Mouse (Mus musculus): ENCODE measurements around the gene Spag6. TPM values are rescaled to one million over a fixed set of nuclear protein-coding genes. Genes with fewer than 3 reads are reported as not detected.

The Spag6 gene
- polyA plus RNA-seq, 1 experiment from 2014 or later: 0.18 TPM

DNA sequence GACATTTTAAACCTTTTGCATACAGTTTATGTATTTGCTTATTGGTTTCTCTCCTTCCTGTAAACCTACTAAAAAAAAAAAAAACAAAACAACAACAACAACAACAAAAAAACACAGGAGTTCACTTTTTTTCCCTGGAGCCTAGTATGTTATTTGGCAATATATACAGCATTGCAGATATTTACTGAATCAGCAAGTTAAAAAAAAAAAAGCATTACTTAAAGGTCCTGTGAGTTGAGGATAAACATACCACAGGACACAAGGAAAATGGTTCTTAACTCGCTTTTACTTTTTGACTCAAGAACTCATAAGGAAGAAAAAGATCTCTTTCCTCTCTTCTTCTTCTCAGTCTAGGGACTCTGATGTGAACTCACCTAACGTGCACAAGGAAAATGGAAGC is 74.6 kb downstream of the Spag6 start:
- H3K4me1 ChIP-seq (ENCODE audit: control insufficient read depth, insufficient read depth, low read length): peaks cover 3% of the 10 kb centered on the region; the same call in 1 of the 2 replicates
- no peak for ATAC-seq
- no peak overlapping the region for H3K27ac ChIP-seq (ENCODE audit: low read depth, low read length)
- H3K9me3 ChIP-seq (replicated peaks; ENCODE audit: control insufficient read depth, low read length): no peaks in the 10 kb centered on the region
- H3K36me3 ChIP-seq (ENCODE audit: control insufficient read depth, insufficient read depth, low read length): no peaks in the 10 kb centered on the region
- no peak overlapping the region for H3K4me3 ChIP-seq (ENCODE audit: low read depth, low read length)
- 87% methylated on average over 2 of the region's 2 CpGs for WGBS
- no peak overlapping the region for H3K4me2 ChIP-seq (ENCODE audit: low read length)
- DNase-seq (ENCODE audit: low spot score): no peak
- no peaks in the 10 kb centered on the region for H3K27me3 ChIP-seq (replicated peaks; ENCODE audit: control insufficient read depth, insufficient read depth, low read length)
- no peak overlapping the region for H3K9ac ChIP-seq (ENCODE audit: low read length)

DNA sequence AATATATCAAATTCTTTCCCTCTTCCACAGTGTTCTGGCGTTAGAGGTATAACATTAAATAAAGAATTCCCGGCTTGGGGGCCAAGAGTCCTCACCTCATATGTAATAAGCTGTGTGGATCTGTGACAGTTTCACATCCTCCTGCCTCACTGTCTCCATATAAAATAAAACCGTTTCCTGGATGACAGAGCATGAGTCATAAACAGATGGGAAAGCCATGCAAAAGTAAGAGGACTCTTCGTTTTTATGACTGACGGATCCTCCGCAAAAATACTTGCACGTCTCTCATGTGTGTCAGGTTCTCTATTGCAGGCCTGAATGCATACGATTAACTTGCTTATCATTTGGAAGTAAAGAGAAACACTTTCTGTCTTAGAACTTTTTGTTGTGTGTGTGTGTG is 78.6 kb downstream of the Spag6 start:
- WGBS: 85% methylated on average over 8 of the region's 8 CpGs
- no peaks in the 10 kb centered on the region for H3K36me3 ChIP-seq (ENCODE audit: control insufficient read depth, insufficient read depth, low read length)
- H3K27ac ChIP-seq (ENCODE audit: low read depth, low read length): no peak overlapping the region
- no peak overlapping the region for H3K4me3 ChIP-seq (ENCODE audit: low read depth, low read length)
- no peaks in the 10 kb centered on the region for H3K4me1 ChIP-seq (ENCODE audit: control insufficient read depth, insufficient read depth, low read length)
- ATAC-seq: no peak
- no peaks in the 10 kb centered on the region for H3K27me3 ChIP-seq (replicated peaks; ENCODE audit: control insufficient read depth, insufficient read depth, low read length)
- no peaks in the 10 kb centered on the region for H3K9me3 ChIP-seq (replicated peaks; ENCODE audit: control insufficient read depth, low read length)
- no peak for DNase-seq (ENCODE audit: low spot score)
- no peak overlapping the region for H3K9ac ChIP-seq (ENCODE audit: low read length)
- H3K4me2 ChIP-seq (ENCODE audit: low read length): no peak overlapping the region

DNA sequence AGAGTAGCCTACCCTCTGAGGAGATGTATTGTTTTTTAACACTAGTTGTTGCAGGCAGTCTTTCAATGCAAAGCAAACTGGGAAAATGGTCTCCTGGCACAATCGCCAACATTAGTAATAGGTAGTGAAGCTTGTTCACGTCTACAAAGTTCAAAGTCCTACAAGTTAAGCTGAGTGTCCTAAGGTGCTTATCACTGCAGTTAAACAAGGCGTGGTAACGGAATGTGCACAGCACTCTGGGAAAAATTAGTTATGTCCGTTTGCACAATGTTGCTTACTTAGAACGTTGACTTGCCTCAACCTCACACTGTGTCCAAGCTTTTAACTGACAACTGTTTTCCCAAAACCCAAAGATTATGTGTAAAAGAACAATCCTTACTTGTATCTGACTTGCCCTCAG is 80.5 kb downstream of the Spag6 start:
- Histone ChIP-seq H3K9me3 (replicated peaks; ENCODE audit: control insufficient read depth, low read length) (no peaks in the 10 kb centered on the region), H3K27ac (ENCODE audit: low read depth, low read length) (no peak overlapping the region), H3K9ac (ENCODE audit: low read length) (no peak overlapping the region), H3K27me3 (replicated peaks; ENCODE audit: control insufficient read depth, insufficient read depth, low read length) (no peaks in the 10 kb centered on the region), H3K36me3 (ENCODE audit: control insufficient read depth, insufficient read depth, low read length) (no peaks in the 10 kb centered on the region), H3K4me3 (ENCODE audit: low read depth, low read length) (no peak overlapping the region), H3K4me1 (ENCODE audit: control insufficient read depth, insufficient read depth, low read length) (peaks cover 9% of the 10 kb centered on the region), H3K4me2 (ENCODE audit: low read length) (no peak overlapping the region)
- WGBS: 85% methylated on average over 6 of the region's 6 CpGs
- DNase-seq (ENCODE audit: low spot score) (no peak), ATAC-seq (no peak)

DNA sequence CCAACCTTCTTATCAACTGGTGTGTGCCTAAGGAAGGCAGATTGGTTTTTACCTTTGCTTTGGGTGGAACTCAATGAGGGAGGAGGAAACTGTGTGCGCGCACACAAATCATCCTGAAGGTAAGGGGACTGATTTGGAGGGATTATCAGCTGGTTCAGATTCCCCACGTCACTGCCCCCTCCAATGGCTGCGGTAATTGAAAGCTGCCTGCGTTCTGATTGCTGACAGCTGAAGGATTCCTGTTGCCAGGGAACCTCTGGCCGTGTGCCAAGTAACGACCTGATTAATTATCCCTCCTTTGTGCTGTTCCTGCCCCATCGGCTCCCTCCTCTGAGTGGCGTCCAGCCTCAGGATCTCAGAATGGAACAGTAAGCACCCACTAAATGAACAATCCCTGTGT is 84.4 kb downstream of the Spag6 start:
- WGBS: under 1% methylated on average over 9 of the region's 9 CpGs
- Histone ChIP-seq H3K36me3 (ENCODE audit: control insufficient read depth, insufficient read depth, low read length) (no peaks in the 10 kb centered on the region), H3K27ac (ENCODE audit: low read depth, low read length) (no peak overlapping the region), H3K4me1 (ENCODE audit: control insufficient read depth, insufficient read depth, low read length) (peaks cover 9% of the 10 kb centered on the region), H3K9me3 (replicated peaks; ENCODE audit: control insufficient read depth, low read length) (no peaks in the 10 kb centered on the region), H3K4me3 (ENCODE audit: low read depth, low read length) (no peak overlapping the region), H3K4me2 (ENCODE audit: low read length) (peak overlapping the region; percentile 24; the same call in 1 of the 2 replicates), H3K9ac (ENCODE audit: low read length) (no peak overlapping the region), H3K27me3 (replicated peaks; ENCODE audit: control insufficient read depth, insufficient read depth, low read length) (0 out of 2 replicates have a peak, but pooled peaks cover 5% of the 10 kb centered on the region)
- ATAC-seq (peak; percentile 91), DNase-seq (ENCODE audit: low spot score) (peak; percentile 94)

DNA sequence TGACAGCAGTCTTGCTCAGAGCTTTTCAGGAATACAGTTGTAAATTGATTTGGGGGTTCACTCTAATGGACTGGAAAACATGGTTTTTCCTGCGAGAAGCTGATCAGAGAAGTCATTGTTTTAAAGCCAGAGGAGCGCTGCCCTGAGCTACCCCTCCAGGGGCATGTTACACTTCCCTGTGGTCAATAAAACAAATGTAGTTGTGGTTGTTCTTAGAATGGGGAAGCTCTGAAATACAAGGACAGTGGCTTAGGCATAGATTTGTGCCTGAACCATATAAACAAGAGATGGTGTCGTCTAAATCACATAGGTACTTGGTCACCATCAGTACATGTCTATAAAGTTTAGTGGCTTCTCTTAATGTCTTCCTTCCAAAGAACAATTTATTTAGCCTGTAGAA is 86.0 kb downstream of the Spag6 start:
- no peaks in the 10 kb centered on the region for H3K9me3 ChIP-seq (replicated peaks; ENCODE audit: control insufficient read depth, low read length)
- DNase-seq (ENCODE audit: low spot score) (no peak), ATAC-seq (no peak)
- H3K27me3 ChIP-seq (replicated peaks; ENCODE audit: control insufficient read depth, insufficient read depth, low read length): 0 out of 2 replicates have a peak, but pooled peaks cover 5% of the 10 kb centered on the region
- WGBS: 68% methylated on average over 3 of the region's 3 CpGs
- peaks cover 9% of the 10 kb centered on the region for H3K4me1 ChIP-seq (ENCODE audit: control insufficient read depth, insufficient read depth, low read length)
- H3K9ac ChIP-seq (ENCODE audit: low read length): no peak overlapping the region
- no peaks in the 10 kb centered on the region for H3K36me3 ChIP-seq (ENCODE audit: control insufficient read depth, insufficient read depth, low read length)
- H3K4me2 ChIP-seq (ENCODE audit: low read length): no peak overlapping the region
- H3K27ac ChIP-seq (ENCODE audit: low read depth, low read length): no peak overlapping the region
- no peak overlapping the region for H3K4me3 ChIP-seq (ENCODE audit: low read depth, low read length)

DNA sequence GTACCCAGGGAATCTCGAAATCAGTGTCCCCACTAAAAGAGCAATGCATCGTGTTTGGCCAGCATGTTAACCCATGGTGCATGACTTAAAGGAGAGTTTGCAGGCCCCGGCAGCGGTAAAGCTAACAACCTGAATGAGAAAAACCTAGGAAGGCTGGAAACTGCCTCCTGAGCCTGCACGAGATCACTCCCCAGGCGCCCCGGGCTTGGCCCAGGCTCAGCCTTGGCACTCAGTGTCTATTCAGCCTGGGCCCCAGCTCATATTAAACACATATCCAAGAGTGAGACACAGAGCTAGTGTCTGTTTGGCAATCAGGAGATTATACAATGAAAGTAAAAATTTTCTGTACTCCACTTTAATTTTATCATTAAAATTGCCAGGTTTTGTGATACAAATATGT is 87.5 kb downstream of the Spag6 start:
- H3K27me3 ChIP-seq (replicated peaks; ENCODE audit: control insufficient read depth, insufficient read depth, low read length): 0 out of 2 replicates have a peak, but pooled peaks cover 5% of the 10 kb centered on the region
- H3K4me3 ChIP-seq (ENCODE audit: low read depth, low read length): no peak overlapping the region
- H3K4me1 ChIP-seq (ENCODE audit: control insufficient read depth, insufficient read depth, low read length): peaks cover 9% of the 10 kb centered on the region
- H3K27ac ChIP-seq (ENCODE audit: low read depth, low read length): no peak overlapping the region
- ATAC-seq: no peak
- no peak overlapping the region for H3K4me2 ChIP-seq (ENCODE audit: low read length)
- no peak for DNase-seq (ENCODE audit: low spot score)
- H3K9me3 ChIP-seq (replicated peaks; ENCODE audit: control insufficient read depth, low read length): no peaks in the 10 kb centered on the region
- H3K36me3 ChIP-seq (ENCODE audit: control insufficient read depth, insufficient read depth, low read length): no peaks in the 10 kb centered on the region
- no peak overlapping the region for H3K9ac ChIP-seq (ENCODE audit: low read length)
- WGBS: 60% methylated on average over 7 of the region's 7 CpGs

DNA sequence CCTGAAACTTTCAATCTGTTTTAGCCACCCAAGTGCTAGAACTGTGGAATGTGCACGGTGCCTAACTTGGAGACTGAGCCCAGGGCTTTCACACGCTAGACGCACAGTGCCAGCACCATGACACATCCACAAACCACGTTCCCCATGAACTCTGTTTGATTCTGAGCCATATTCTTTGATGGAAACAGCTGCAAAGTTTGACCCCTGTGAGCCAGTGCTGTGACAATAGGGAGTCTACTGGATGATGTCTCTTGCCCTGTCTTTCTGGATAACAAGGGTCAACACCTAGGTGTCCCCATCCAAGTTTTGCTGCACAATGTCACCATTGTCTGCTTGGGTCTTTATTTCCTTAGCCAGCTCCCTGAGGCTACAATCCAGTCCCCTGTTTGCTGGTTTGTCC is 100.4 kb downstream of the Spag6 start:
- Histone ChIP-seq H3K36me3 (ENCODE audit: control insufficient read depth, insufficient read depth, low read length) (no peaks in the 10 kb centered on the region), H3K4me2 (ENCODE audit: low read length) (no peak overlapping the region), H3K9me3 (replicated peaks; ENCODE audit: control insufficient read depth, low read length) (no peaks in the 10 kb centered on the region), H3K27me3 (replicated peaks; ENCODE audit: control insufficient read depth, insufficient read depth, low read length) (peaks cover 5% of the 10 kb centered on the region; the same call in 1 of the 2 replicates), H3K9ac (ENCODE audit: low read length) (no peak overlapping the region), H3K27ac (ENCODE audit: low read depth, low read length) (no peak overlapping the region), H3K4me1 (ENCODE audit: control insufficient read depth, insufficient read depth, low read length) (no peaks in the 10 kb centered on the region), H3K4me3 (ENCODE audit: low read depth, low read length) (no peak overlapping the region)
- WGBS: 79% methylated on average over 4 of the region's 4 CpGs
- ATAC-seq: no peak
- no peak for DNase-seq (ENCODE audit: low spot score)

DNA sequence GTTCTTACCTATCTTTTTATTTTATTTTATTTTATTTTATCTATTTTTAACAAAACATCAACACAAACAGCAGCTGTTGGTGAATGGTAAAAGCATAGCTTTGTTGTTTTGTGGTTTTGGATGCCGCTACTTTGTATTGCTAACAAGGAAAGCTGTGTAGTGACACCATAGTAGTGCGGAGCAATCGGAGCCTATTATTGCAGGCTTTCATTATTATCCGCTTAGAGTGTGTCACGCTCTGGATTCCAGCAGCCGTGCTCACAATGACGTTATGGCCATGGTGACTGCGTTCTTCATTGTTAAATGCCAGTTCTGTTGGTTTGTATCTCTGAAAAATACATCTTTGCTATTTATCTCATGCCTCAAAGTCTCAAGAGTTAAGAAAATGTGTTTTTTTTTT is 103.9 kb downstream of the Spag6 start:
- DNase-seq (ENCODE audit: low spot score): peak; percentile 51
- peaks cover 24% of the 10 kb centered on the region for H3K27me3 ChIP-seq (replicated peaks; ENCODE audit: control insufficient read depth, insufficient read depth, low read length)
- no peaks in the 10 kb centered on the region for H3K36me3 ChIP-seq (ENCODE audit: control insufficient read depth, insufficient read depth, low read length)
- no peak overlapping the region for H3K27ac ChIP-seq (ENCODE audit: low read depth, low read length)
- H3K9ac ChIP-seq (ENCODE audit: low read length): no peak overlapping the region
- H3K9me3 ChIP-seq (replicated peaks; ENCODE audit: control insufficient read depth, low read length): no peaks in the 10 kb centered on the region
- WGBS: 11% methylated on average over 8 of the region's 8 CpGs
- ATAC-seq: no peak
- no peak overlapping the region for H3K4me2 ChIP-seq (ENCODE audit: low read length)
- no peak overlapping the region for H3K4me3 ChIP-seq (ENCODE audit: low read depth, low read length)
- peaks cover 23% of the 10 kb centered on the region for H3K4me1 ChIP-seq (ENCODE audit: control insufficient read depth, insufficient read depth, low read length)

DNA sequence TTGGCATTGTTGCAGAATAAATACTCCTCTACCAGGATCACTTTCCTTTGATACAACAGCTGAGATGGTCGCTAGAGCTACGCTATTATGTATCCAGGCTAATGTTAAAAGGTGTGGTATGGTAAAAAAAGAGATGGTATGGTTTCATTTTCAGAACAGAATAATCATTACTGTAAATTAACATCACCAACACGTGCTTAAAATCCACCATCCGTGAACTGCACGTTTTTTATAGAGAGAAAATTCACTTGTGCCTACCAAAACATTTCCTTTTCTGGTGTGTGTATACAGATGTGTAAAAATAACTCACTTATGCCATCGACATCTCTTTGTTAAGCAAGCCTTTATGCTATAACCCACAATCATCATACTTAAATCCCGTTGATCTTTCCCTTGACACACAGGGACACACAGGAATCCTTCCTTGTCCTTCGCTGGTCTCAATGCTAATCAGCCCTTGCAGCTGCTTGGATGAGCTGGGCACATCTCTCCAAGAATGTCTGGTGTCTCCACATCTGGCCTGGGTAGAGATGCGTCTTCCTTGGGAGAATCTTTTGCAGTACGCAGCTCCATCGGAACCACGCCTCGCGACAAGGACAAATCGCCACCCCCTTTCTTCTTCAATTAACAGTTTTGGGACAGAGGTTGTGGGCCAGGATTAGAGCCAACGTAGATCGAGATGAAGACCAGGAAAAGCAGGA is 105.6 kb downstream of the Spag6 start:
- Histone ChIP-seq H3K4me3 (ENCODE audit: low read depth, low read length) (peak overlapping the region; percentile 43), H3K4me1 (ENCODE audit: control insufficient read depth, insufficient read depth, low read length) (peaks cover 23% of the 10 kb centered on the region), H3K27me3 (replicated peaks; ENCODE audit: control insufficient read depth, insufficient read depth, low read length) (peaks cover 24% of the 10 kb centered on the region), H3K9me3 (replicated peaks; ENCODE audit: control insufficient read depth, low read length) (no peaks in the 10 kb centered on the region), H3K9ac (ENCODE audit: low read length) (peak overlapping the region; percentile 62), H3K36me3 (ENCODE audit: control insufficient read depth, insufficient read depth, low read length) (no peaks in the 10 kb centered on the region), H3K27ac (ENCODE audit: low read depth, low read length) (peak overlapping the region; percentile 65), H3K4me2 (ENCODE audit: low read length) (peak overlapping the region; percentile 81)
- ATAC-seq (peak; percentile 19), DNase-seq (ENCODE audit: low spot score) (peak; percentile 44)
- 12% methylated on average over 17 of the region's 17 CpGs for WGBS
